Mouse (Mus musculus): Measurements from ENCODE around the gene Olfr585. TPM values are rescaled to one million over a fixed set of nuclear protein-coding genes. Genes with fewer than 3 reads are reported as not detected.
A peak's percentile ranks its signal among the peaks of the same experiment; 100 is the strongest.

The Olfr585 gene
- total RNA-seq (2021) (not detected), polyA plus RNA-seq (2012; rRNA removed) (not detected in 2 replicates)
- long read RNA-seq: 0 reads

GRCm38 (mm10) chr7:103097420-103097819 is at the start of gene Olfr585:
Gene Olfr585 (plus strand): TSS chr7:103097720.
- Histone ChIP-seq H3K27ac (no peak within 1 kb of the TSS), H3K27me3 (ENCODE audit: control insufficient read depth, insufficient read depth, low read length) (no peaks in the 10 kb centered on the region), H3K9ac (ENCODE audit: low read depth, low read length) (no peak within 1 kb of the TSS), H3K79me2 (replicated peaks; ENCODE audit: control insufficient read depth, insufficient read depth, low read length) (no peaks in the 10 kb centered on the region), H3K4me3 (no peak within 1 kb of the TSS), H3K36me3 (ENCODE audit: control insufficient read depth, insufficient read depth, low read length) (no peaks in the 10 kb centered on the region), H3K4me1 (ENCODE audit: control insufficient read depth, insufficient read depth, low read length) (no peaks in the 10 kb centered on the region)
- TF ChIP-seq POLR2A (IDR thresholded peaks at IDR 0.05; ENCODE audit: insufficient read depth, low read depth, low read length) (no peak), EP300 (IDR thresholded peaks at IDR 0.05; ENCODE audit: insufficient read depth, low read depth, low read length) (no peak), CTCF (IDR thresholded peaks at IDR 0.05) (no peak)
- DNase-seq: no peak
- intact Hi-C loops (cut with DNase I): no loop called here
- WGBS: 74% methylated on average over 1 of the region's 1 CpGs

- Histone ChIP-seq H3K36me3 (ENCODE audit: control insufficient read depth, insufficient read depth, low read length) (no peaks in the 10 kb centered on the region), H3K27me3 (ENCODE audit: control insufficient read depth, insufficient read depth, low read length) (no peaks in the 10 kb centered on the region), H3K79me2 (replicated peaks; ENCODE audit: control insufficient read depth, insufficient read depth, low read length) (no peaks in the 10 kb centered on the region), H3K9ac (ENCODE audit: low read depth, low read length) (no peak within 1 kb of the TSS), H3K27ac (no peak within 1 kb of the TSS), H3K4me1 (ENCODE audit: control insufficient read depth, insufficient read depth, low read length) (no peaks in the 10 kb centered on the region), H3K4me3 (no peak within 1 kb of the TSS)
- WGBS: 85% methylated on average over 1 of the region's 1 CpGs
- no peak for TF ChIP-seq EP300 (IDR thresholded peaks at IDR 0.05; ENCODE audit: insufficient read depth, low read depth, low read length)
- TF ChIP-seq POLR2A (IDR thresholded peaks at IDR 0.05; ENCODE audit: insufficient read depth, low read depth, low read length): no peak
- no peak for TF ChIP-seq CTCF (IDR thresholded peaks at IDR 0.05)
- intact Hi-C loops (cut with DNase I): no loop called here
- DNase-seq: no peak
Measured at GRCm38 (mm10) chr7:103051000-103051399, 46.5 kb upstream of the Olfr585 start, which contains the start of gene Olfr583. Gene Olfr583 (plus strand): TSS chr7:103051300.

- Histone ChIP-seq H3K27ac (no peak within 1 kb of the TSS), H3K4me3 (no peak within 1 kb of the TSS), H3K36me3 (ENCODE audit: control insufficient read depth, insufficient read depth, low read length) (no peaks in the 10 kb centered on the region), H3K4me1 (ENCODE audit: control insufficient read depth, insufficient read depth, low read length) (no peaks in the 10 kb centered on the region), H3K27me3 (ENCODE audit: control insufficient read depth, insufficient read depth, low read length) (no peaks in the 10 kb centered on the region), H3K9ac (ENCODE audit: low read depth, low read length) (no peak within 1 kb of the TSS), H3K79me2 (replicated peaks; ENCODE audit: control insufficient read depth, insufficient read depth, low read length) (no peaks in the 10 kb centered on the region)
- DNase-seq: no peak
- intact Hi-C loops (cut with DNase I): no loop called here
- WGBS: 75% methylated on average over 1 of the region's 1 CpGs
- no peak for TF ChIP-seq EP300 (IDR thresholded peaks at IDR 0.05; ENCODE audit: insufficient read depth, low read depth, low read length)
- TF ChIP-seq POLR2A (IDR thresholded peaks at IDR 0.05; ENCODE audit: insufficient read depth, low read depth, low read length): no peak
- TF ChIP-seq CTCF (IDR thresholded peaks at IDR 0.05): no peak
Measured at GRCm38 (mm10) chr7:103081585-103081984, 15.9 kb upstream of the Olfr585 start, which contains the start of gene Olfr584. Gene Olfr584 (plus strand): TSS chr7:103081885.

- H3K79me2 ChIP-seq (replicated peaks; ENCODE audit: control insufficient read depth, insufficient read depth, low read length): no peaks in the 10 kb centered on the region
- no peak overlapping the region for H3K4me3 ChIP-seq
- no peak overlapping the region for H3K9ac ChIP-seq (ENCODE audit: low read depth, low read length)
- intact Hi-C loops (cut with DNase I): no loop called here
- no peaks in the 10 kb centered on the region for H3K36me3 ChIP-seq (ENCODE audit: control insufficient read depth, insufficient read depth, low read length)
- no peak for DNase-seq
- 0 out of 2 replicates have a peak, but pooled peaks have one; percentile 7 for TF ChIP-seq CTCF (IDR thresholded peaks at IDR 0.05)
- no peak for TF ChIP-seq EP300 (IDR thresholded peaks at IDR 0.05; ENCODE audit: insufficient read depth, low read depth, low read length)
- TF ChIP-seq POLR2A (IDR thresholded peaks at IDR 0.05; ENCODE audit: insufficient read depth, low read depth, low read length): no peak
- no peak overlapping the region for H3K27ac ChIP-seq
- WGBS: 45% methylated on average over 3 of the region's 3 CpGs
- no peaks in the 10 kb centered on the region for H3K4me1 ChIP-seq (ENCODE audit: control insufficient read depth, insufficient read depth, low read length)
- H3K27me3 ChIP-seq (ENCODE audit: control insufficient read depth, insufficient read depth, low read length): no peaks in the 10 kb centered on the region
Measured at GRCm38 (mm10) chr7:103119406-103119805, 21.9 kb downstream of the Olfr585 start.

- Histone ChIP-seq H3K27ac (no peak within 1 kb of the TSS), H3K36me3 (ENCODE audit: control insufficient read depth, insufficient read depth, low read length) (no peaks in the 10 kb centered on the region), H3K4me3 (no peak within 1 kb of the TSS), H3K4me1 (ENCODE audit: control insufficient read depth, insufficient read depth, low read length) (no peaks in the 10 kb centered on the region), H3K9ac (ENCODE audit: low read depth, low read length) (no peak within 1 kb of the TSS), H3K27me3 (ENCODE audit: control insufficient read depth, insufficient read depth, low read length) (no peaks in the 10 kb centered on the region), H3K79me2 (replicated peaks; ENCODE audit: control insufficient read depth, insufficient read depth, low read length) (no peaks in the 10 kb centered on the region)
- DNase-seq: no peak
- TF ChIP-seq POLR2A (IDR thresholded peaks at IDR 0.05; ENCODE audit: insufficient read depth, low read depth, low read length) (no peak), CTCF (IDR thresholded peaks at IDR 0.05) (no peak), EP300 (IDR thresholded peaks at IDR 0.05; ENCODE audit: insufficient read depth, low read depth, low read length) (no peak)
- intact Hi-C loops (cut with DNase I): no loop called here
- WGBS: 84% methylated on average over 3 of the region's 3 CpGs
Measured at GRCm38 (mm10) chr7:103125538-103125937, 28.0 kb downstream of the Olfr585 start, which contains the start of gene Olfr586. Gene Olfr586 (minus strand): TSS chr7:103125638.

- 65% methylated on average over 1 of the region's 1 CpGs for WGBS
- Histone ChIP-seq H3K9ac (ENCODE audit: low read depth, low read length) (no peak within 1 kb of the TSS), H3K79me2 (replicated peaks; ENCODE audit: control insufficient read depth, insufficient read depth, low read length) (no peaks in the 10 kb centered on the region), H3K4me1 (ENCODE audit: control insufficient read depth, insufficient read depth, low read length) (no peaks in the 10 kb centered on the region), H3K27me3 (ENCODE audit: control insufficient read depth, insufficient read depth, low read length) (no peaks in the 10 kb centered on the region), H3K27ac (no peak within 1 kb of the TSS), H3K4me3 (no peak within 1 kb of the TSS), H3K36me3 (ENCODE audit: control insufficient read depth, insufficient read depth, low read length) (no peaks in the 10 kb centered on the region)
- DNase-seq: no peak
- intact Hi-C loops (cut with DNase I): no loop called here
- TF ChIP-seq CTCF (IDR thresholded peaks at IDR 0.05) (no peak), EP300 (IDR thresholded peaks at IDR 0.05; ENCODE audit: insufficient read depth, low read depth, low read length) (no peak), POLR2A (IDR thresholded peaks at IDR 0.05; ENCODE audit: insufficient read depth, low read depth, low read length) (no peak)
Measured at GRCm38 (mm10) chr7:103140579-103140978, 43.1 kb downstream of the Olfr585 start, which contains the start of gene Olfr588-ps1. Gene Olfr588-ps1 (plus strand): TSS chr7:103140879.

Other genes with a start within 250 kb of the Olfr585 start
- gene Olfr566, start 239.0 kb upstream of the Olfr585 start, total RNA-seq (2021): not detected
- gene Olfr566, start 239.0 kb upstream of the Olfr585 start, polyA plus RNA-seq (2012; rRNA removed): not detected in 2 replicates
- gene Olfr568, start 220.6 kb upstream of the Olfr585 start, total RNA-seq (2021): not detected
- gene Olfr568, start 220.6 kb upstream of the Olfr585 start, polyA plus RNA-seq (2012; rRNA removed): not detected in 2 replicates
- not detected for gene Olfr569, start 206.8 kb upstream of the Olfr585 start, total RNA-seq (2021)
- not detected in 2 replicates for gene Olfr569, start 206.8 kb upstream of the Olfr585 start, polyA plus RNA-seq (2012; rRNA removed)
- not detected for gene Olfr570, start 203.1 kb upstream of the Olfr585 start, total RNA-seq (2021)
- gene Olfr570, start 203.1 kb upstream of the Olfr585 start, polyA plus RNA-seq (2012; rRNA removed): not detected in 2 replicates
- not detected for gene Olfr571, start 180.2 kb upstream of the Olfr585 start, total RNA-seq (2021)
- gene Olfr571, start 180.2 kb upstream of the Olfr585 start, polyA plus RNA-seq (2012; rRNA removed): not detected in 2 replicates
- not detected for gene Olfr572, start 173.3 kb upstream of the Olfr585 start, total RNA-seq (2021)
- not detected in 2 replicates for gene Olfr572, start 173.3 kb upstream of the Olfr585 start, polyA plus RNA-seq (2012; rRNA removed)
- not detected for gene Olfr573-ps1, start 155.1 kb upstream of the Olfr585 start, total RNA-seq (2021)
- not detected in 2 replicates for gene Olfr573-ps1, start 155.1 kb upstream of the Olfr585 start, polyA plus RNA-seq (2012; rRNA removed)
- not detected for gene Olfr574, start 149.3 kb upstream of the Olfr585 start, total RNA-seq (2021)
- gene Olfr574, start 149.3 kb upstream of the Olfr585 start, polyA plus RNA-seq (2012; rRNA removed): not detected in 2 replicates
- not detected for gene Olfr575, start 138.9 kb upstream of the Olfr585 start, total RNA-seq (2021)
- gene Olfr575, start 138.9 kb upstream of the Olfr585 start, polyA plus RNA-seq (2012; rRNA removed): not detected in 2 replicates
- not detected for gene Olfr576, start 135.1 kb upstream of the Olfr585 start, total RNA-seq (2021)
- gene Olfr576, start 135.1 kb upstream of the Olfr585 start, polyA plus RNA-seq (2012; rRNA removed): not detected in 2 replicates
- gene Olfr577, start 121.8 kb upstream of the Olfr585 start, total RNA-seq (2021): not detected
- gene Olfr577, start 121.8 kb upstream of the Olfr585 start, polyA plus RNA-seq (2012; rRNA removed): not detected in 2 replicates
- not detected for gene Olfr578, start 108.4 kb upstream of the Olfr585 start, total RNA-seq (2021)
- gene Olfr578, start 108.4 kb upstream of the Olfr585 start, polyA plus RNA-seq (2012; rRNA removed): not detected in 2 replicates
- not detected for gene Olfr582, start 59.7 kb upstream of the Olfr585 start, total RNA-seq (2021)
- not detected in 2 replicates for gene Olfr582, start 59.7 kb upstream of the Olfr585 start, polyA plus RNA-seq (2012; rRNA removed)
- gene Olfr583, start 46.4 kb upstream of the Olfr585 start, total RNA-seq (2021): not detected
- not detected in 2 replicates for gene Olfr583, start 46.4 kb upstream of the Olfr585 start, polyA plus RNA-seq (2012; rRNA removed)
- gene Olfr584, start 15.8 kb upstream of the Olfr585 start, total RNA-seq (2021): not detected
- gene Olfr584, start 15.8 kb upstream of the Olfr585 start, polyA plus RNA-seq (2012; rRNA removed): not detected in 2 replicates
- not detected for gene Olfr586, start 27.9 kb downstream of the Olfr585 start, total RNA-seq (2021)
- gene Olfr586, start 27.9 kb downstream of the Olfr585 start, polyA plus RNA-seq (2012; rRNA removed): not detected in 2 replicates
- gene Olfr588-ps1, start 43.2 kb downstream of the Olfr585 start, total RNA-seq (2021): not detected
- not detected in 2 replicates for gene Olfr588-ps1, start 43.2 kb downstream of the Olfr585 start, polyA plus RNA-seq (2012; rRNA removed)
- not detected for gene Olfr589, start 58.6 kb downstream of the Olfr585 start, total RNA-seq (2021)
- not detected in 2 replicates for gene Olfr589, start 58.6 kb downstream of the Olfr585 start, polyA plus RNA-seq (2012; rRNA removed)
- not detected for gene Olfr591, start 80.6 kb downstream of the Olfr585 start, total RNA-seq (2021)
- gene Olfr591, start 80.6 kb downstream of the Olfr585 start, polyA plus RNA-seq (2012; rRNA removed): not detected in 2 replicates
- gene Olfr592, start 87.1 kb downstream of the Olfr585 start, total RNA-seq (2021): not detected
- gene Olfr592, start 87.1 kb downstream of the Olfr585 start, polyA plus RNA-seq (2012; rRNA removed): not detected in 2 replicates
- gene Olfr593, start 114.1 kb downstream of the Olfr585 start, total RNA-seq (2021): not detected
- gene Olfr593, start 114.1 kb downstream of the Olfr585 start, polyA plus RNA-seq (2012; rRNA removed): not detected in 2 replicates
- not detected for gene Olfr594, start 119.3 kb downstream of the Olfr585 start, total RNA-seq (2021)
- not detected in 2 replicates for gene Olfr594, start 119.3 kb downstream of the Olfr585 start, polyA plus RNA-seq (2012; rRNA removed)
- gene Usp17ld, start 154.8 kb downstream of the Olfr585 start, total RNA-seq (2021): not detected
- gene Usp17ld, start 154.8 kb downstream of the Olfr585 start, polyA plus RNA-seq (2012; rRNA removed): not detected in 2 replicates
- not detected for gene Olfr596, start 207.9 kb downstream of the Olfr585 start, total RNA-seq (2021)
- not detected in 2 replicates for gene Olfr596, start 207.9 kb downstream of the Olfr585 start, polyA plus RNA-seq (2012; rRNA removed)
- gene Olfr597, start 218.6 kb downstream of the Olfr585 start, total RNA-seq (2021): not detected
- gene Olfr597, start 218.6 kb downstream of the Olfr585 start, polyA plus RNA-seq (2012; rRNA removed): not detected in 2 replicates
- not detected for gene Olfr598, start 225.8 kb downstream of the Olfr585 start, total RNA-seq (2021)
- gene Olfr598, start 225.8 kb downstream of the Olfr585 start, polyA plus RNA-seq (2012; rRNA removed): not detected in 2 replicates
- gene Olfr599, start 238.2 kb downstream of the Olfr585 start, total RNA-seq (2021): not detected
- not detected in 2 replicates for gene Olfr599, start 238.2 kb downstream of the Olfr585 start, polyA plus RNA-seq (2012; rRNA removed)

Measured in heart, adult 2 months (tissue).